Mouse (Mus musculus) limb, embryonic 15.5 days (tissue): Measurements from ENCODE around the gene Bloc1s4. TPM values are rescaled to one million over a fixed set of nuclear protein-coding genes. Genes with fewer than 3 reads are reported as not detected.

Source experiments
- ATAC-seq: fragments of 200-750 bp; cut with Nextera tagmentation; 2 replicates; pipeline ENCODE4 v1.8.0; 2017; ENCODE audit warnings: low read depth, moderate TSS enrichment; ENCODE audit not compliant: insufficient number of reproducible peaks, low FRiP score, low TSS enrichment
- H3K27ac ChIP-seq: fragments of 300-500 bp; sonication (generic); 2 replicates; pipeline ENCODE4 v1.5.1; 2015; ENCODE audit warnings: moderate library complexity, mild to moderate bottlenecking, inconsistent platforms
- H3K27me3 ChIP-seq: fragments of 300-500 bp; sonication (generic); 2 replicates; pipeline ENCODE4 v1.6.1; 2015; ENCODE audit warnings: inconsistent platforms
- H3K36me3 ChIP-seq: fragments of 300-500 bp; sonication (generic); 2 replicates; pipeline ENCODE4 v1.6.1; 2015; ENCODE audit warnings: inconsistent platforms
- H3K4me1 ChIP-seq: fragments of 300-500 bp; sonication (generic); 2 replicates; pipeline ENCODE4 v1.6.1; 2015; ENCODE audit warnings: inconsistent platforms
- H3K4me2 ChIP-seq: fragments of 300-500 bp; sonication (generic); 2 replicates; pipeline ENCODE4 v1.6.1; 2015; ENCODE audit warnings: mild to moderate bottlenecking, inconsistent platforms
- H3K4me3 ChIP-seq: fragments of 300-500 bp; sonication (generic); 2 replicates; pipeline ENCODE4 v1.5.1; 2015; ENCODE audit warnings: mild to moderate bottlenecking, inconsistent platforms
- H3K9ac ChIP-seq: fragments of 300-500 bp; sonication (generic); 2 replicates; pipeline ENCODE4 v1.6.1; 2015; ENCODE audit warnings: inconsistent platforms
- H3K9me3 ChIP-seq: fragments of 300-500 bp; sonication (generic); 2 replicates; pipeline ENCODE4 v1.6.1; 2016; ENCODE audit warnings: inconsistent platforms
- WGBS: fragments of 180-500 bp; shearing (Covaris S2); methylation state at CpG from one replicate; pipeline ENCODE4 v1.1.7; 2015; 5-methylcytosine and 5-hydroxymethylcytosine counted together
- polyA plus RNA-seq: library from polyadenylated mRNA; unstranded; fragments of >200 nt; fragmentation: Nextera tagmentation; extraction: Ambion mirVana; gene quantifications from 2 replicates; pipeline ENCODE4 v1.2.1, GENCODE M21; 2015

Bloc1s4 gene
- polyA plus RNA-seq, 1 experiment from 2014 or later, result 31.5 TPM

- Histone ChIP-seq H3K36me3 (no peaks in the 10 kb centered on the region), H3K4me3 (no peak overlapping the region), H3K4me1 (peaks cover 5% of the 10 kb centered on the region; the same call in 1 of the 2 replicates), H3K27ac (no peak overlapping the region), H3K27me3 (no peaks in the 10 kb centered on the region), H3K9ac (no peak overlapping the region), H3K4me2 (no peak overlapping the region), H3K9me3 (no peaks in the 10 kb centered on the region)
- 64% methylated on average over 12 of the region's 12 CpGs for WGBS
- ATAC-seq, result no peak
These were observed 22.6 kb downstream of the Bloc1s4 start for GRCm38 (mm10) chr5:36725861-36726260.

GRCm38 (mm10) chr5:36724274-36724673 lies 24.2 kb downstream of the Bloc1s4 start:
- H3K4me2 ChIP-seq, result no peak overlapping the region
- WGBS, result 69% methylated on average over 7 of the region's 7 CpGs
- no peak overlapping the region for H3K27ac ChIP-seq
- peaks cover 5% of the 10 kb centered on the region; the same call in 1 of the 2 replicates for H3K4me1 ChIP-seq
- H3K9me3 ChIP-seq, result no peaks in the 10 kb centered on the region
- ATAC-seq, result no peak
- no peaks in the 10 kb centered on the region for H3K36me3 ChIP-seq
- no peaks in the 10 kb centered on the region for H3K27me3 ChIP-seq
- no peak overlapping the region for H3K9ac ChIP-seq
- H3K4me3 ChIP-seq, result no peak overlapping the region

GRCm38 (mm10) chr5:36723356-36723755 lies 25.1 kb downstream of the Bloc1s4 start:
- H3K9me3 ChIP-seq, result no peaks in the 10 kb centered on the region
- WGBS, result 60% methylated on average over 9 of the region's 9 CpGs
- no peaks in the 10 kb centered on the region for H3K36me3 ChIP-seq
- no peak for ATAC-seq
- no peak overlapping the region for H3K9ac ChIP-seq
- H3K27ac ChIP-seq, result no peak overlapping the region
- peaks cover 5% of the 10 kb centered on the region; the same call in 1 of the 2 replicates for H3K4me1 ChIP-seq
- no peak overlapping the region for H3K4me2 ChIP-seq
- no peaks in the 10 kb centered on the region for H3K27me3 ChIP-seq
- no peak overlapping the region for H3K4me3 ChIP-seq

GRCm38 (mm10) chr5:36722415-36722856 lies 26.0 kb downstream of the Bloc1s4 start:
- Histone ChIP-seq H3K4me2 (no peak overlapping the region), H3K9me3 (no peaks in the 10 kb centered on the region), H3K9ac (no peak overlapping the region), H3K4me1 (peaks cover 5% of the 10 kb centered on the region; the same call in 1 of the 2 replicates), H3K27me3 (no peaks in the 10 kb centered on the region), H3K4me3 (no peak overlapping the region), H3K27ac (peak overlapping the region; percentile 59; the same call in 1 of the 2 replicates), H3K36me3 (no peaks in the 10 kb centered on the region)
- ATAC-seq, result peak; percentile 55; the same call in 1 of the 2 replicates
- WGBS, result 60% methylated on average over 6 of the region's 6 CpGs

GRCm38 (mm10) chr5:36720710-36721375 lies 27.6 kb downstream of the Bloc1s4 start:
- Histone ChIP-seq H3K4me1 (peaks cover 5% of the 10 kb centered on the region; the same call in 1 of the 2 replicates), H3K27ac (no peak overlapping the region), H3K27me3 (no peaks in the 10 kb centered on the region), H3K36me3 (no peaks in the 10 kb centered on the region), H3K4me2 (no peak overlapping the region), H3K9ac (no peak overlapping the region), H3K4me3 (no peak overlapping the region), H3K9me3 (no peaks in the 10 kb centered on the region)
- WGBS, result 76% methylated on average over 5 of the region's 5 CpGs
- no peak for ATAC-seq

- WGBS, result 85% methylated on average over 5 of the region's 5 CpGs
- Histone ChIP-seq H3K9me3 (no peaks in the 10 kb centered on the region), H3K4me1 (peaks cover 5% of the 10 kb centered on the region; the same call in 1 of the 2 replicates), H3K4me3 (no peak overlapping the region), H3K27ac (no peak overlapping the region), H3K27me3 (no peaks in the 10 kb centered on the region), H3K9ac (no peak overlapping the region), H3K36me3 (no peaks in the 10 kb centered on the region), H3K4me2 (no peak overlapping the region)
- no peak for ATAC-seq
These were observed 28.2 kb downstream of the Bloc1s4 start for GRCm38 (mm10) chr5:36720219-36720618.

GRCm38 (mm10) chr5:36719601-36720000 lies 28.8 kb downstream of the Bloc1s4 start:
- WGBS, result 85% methylated on average over 3 of the region's 3 CpGs
- ATAC-seq, result no peak
- Histone ChIP-seq H3K9me3 (no peaks in the 10 kb centered on the region), H3K4me3 (no peak overlapping the region), H3K27ac (no peak overlapping the region), H3K9ac (no peak overlapping the region), H3K4me2 (no peak overlapping the region), H3K27me3 (no peaks in the 10 kb centered on the region), H3K4me1 (peaks cover 5% of the 10 kb centered on the region; the same call in 1 of the 2 replicates), H3K36me3 (no peaks in the 10 kb centered on the region)

- no peak overlapping the region for H3K4me3 ChIP-seq
- peaks cover 5% of the 10 kb centered on the region; the same call in 1 of the 2 replicates for H3K4me1 ChIP-seq
- no peak overlapping the region for H3K27ac ChIP-seq
- H3K9ac ChIP-seq, result no peak overlapping the region
- H3K9me3 ChIP-seq, result no peaks in the 10 kb centered on the region
- no peak for ATAC-seq
- H3K4me2 ChIP-seq, result no peak overlapping the region
- WGBS, result 74% methylated on average over 5 of the region's 5 CpGs
- H3K36me3 ChIP-seq, result no peaks in the 10 kb centered on the region
- H3K27me3 ChIP-seq, result no peaks in the 10 kb centered on the region
These were observed 29.3 kb downstream of the Bloc1s4 start for GRCm38 (mm10) chr5:36719135-36719534.

GRCm38 (mm10) chr5:36717889-36718288 lies 30.6 kb downstream of the Bloc1s4 start:
- no peaks in the 10 kb centered on the region for H3K36me3 ChIP-seq
- H3K27me3 ChIP-seq, result no peaks in the 10 kb centered on the region
- H3K4me3 ChIP-seq, result no peak overlapping the region
- WGBS, result 68% methylated on average over 3 of the region's 3 CpGs
- H3K4me2 ChIP-seq, result no peak overlapping the region
- no peak overlapping the region for H3K9ac ChIP-seq
- no peaks in the 10 kb centered on the region for H3K9me3 ChIP-seq
- no peak overlapping the region for H3K27ac ChIP-seq
- no peak for ATAC-seq
- H3K4me1 ChIP-seq, result peaks cover 9% of the 10 kb centered on the region

GRCm38 (mm10) chr5:36716816-36717215 lies 31.6 kb downstream of the Bloc1s4 start:
- Histone ChIP-seq H3K36me3 (no peaks in the 10 kb centered on the region), H3K4me3 (no peak overlapping the region), H3K27ac (no peak overlapping the region), H3K9me3 (no peaks in the 10 kb centered on the region), H3K27me3 (no peaks in the 10 kb centered on the region), H3K9ac (no peak overlapping the region), H3K4me2 (no peak overlapping the region), H3K4me1 (peaks cover 15% of the 10 kb centered on the region)
- no peak for ATAC-seq
- 54% methylated on average over 2 of the region's 2 CpGs for WGBS

- no peak overlapping the region for H3K4me3 ChIP-seq
- WGBS, result 58% methylated on average over 3 of the region's 3 CpGs
These were observed 33.6 kb downstream of the Bloc1s4 start for GRCm38 (mm10) chr5:36714832-36715231.

GRCm38 (mm10) chr5:36713693-36714092 lies 34.8 kb downstream of the Bloc1s4 start:
- Histone ChIP-seq H3K9me3 (no peaks in the 10 kb centered on the region), H3K4me1 (peaks cover 16% of the 10 kb centered on the region), H3K4me2 (no peak overlapping the region), H3K36me3 (no peaks in the 10 kb centered on the region), H3K4me3 (no peak overlapping the region), H3K9ac (no peak overlapping the region), H3K27me3 (no peaks in the 10 kb centered on the region), H3K27ac (no peak overlapping the region)
- 87% methylated on average over 6 of the region's 6 CpGs for WGBS
- ATAC-seq, result no peak

More at GRCm38 (mm10) chr5:36714832-36715231, 33.6 kb downstream of the Bloc1s4 start:
- H3K4me1 ChIP-seq, result peaks cover 16% of the 10 kb centered on the region
- H3K9ac ChIP-seq, result no peak overlapping the region
- H3K9me3 ChIP-seq, result no peaks in the 10 kb centered on the region
- H3K27me3 ChIP-seq, result no peaks in the 10 kb centered on the region
- no peak overlapping the region for H3K4me2 ChIP-seq
- H3K27ac ChIP-seq, result no peak overlapping the region
- ATAC-seq, result no peak
- no peaks in the 10 kb centered on the region for H3K36me3 ChIP-seq
